Mouse (Mus musculus) CD4-positive, CD25-positive, alpha-beta regulatory T cell, adult 4 months (primary cell): ENCODE data around the gene 0610030E20Rik. TPM values are rescaled to one million over a fixed set of nuclear protein-coding genes. Genes with fewer than 3 reads are reported as not detected.

Experiments
- ATAC-seq: one replicate; pipeline ENCODE4 v1.8.0; 2017
- polyA plus RNA-seq, 2 experiments: library from polyadenylated mRNA; unstranded; fragments of 100-300 nt; shearing (Covaris generic); gene quantifications; one replicate each; pipeline ENCODE4 v1.2.1; 2017

0610030E20Rik gene
- 10 to 100 TPM; 17.7 to 18.4 TPM for polyA plus RNA-seq

DNA sequence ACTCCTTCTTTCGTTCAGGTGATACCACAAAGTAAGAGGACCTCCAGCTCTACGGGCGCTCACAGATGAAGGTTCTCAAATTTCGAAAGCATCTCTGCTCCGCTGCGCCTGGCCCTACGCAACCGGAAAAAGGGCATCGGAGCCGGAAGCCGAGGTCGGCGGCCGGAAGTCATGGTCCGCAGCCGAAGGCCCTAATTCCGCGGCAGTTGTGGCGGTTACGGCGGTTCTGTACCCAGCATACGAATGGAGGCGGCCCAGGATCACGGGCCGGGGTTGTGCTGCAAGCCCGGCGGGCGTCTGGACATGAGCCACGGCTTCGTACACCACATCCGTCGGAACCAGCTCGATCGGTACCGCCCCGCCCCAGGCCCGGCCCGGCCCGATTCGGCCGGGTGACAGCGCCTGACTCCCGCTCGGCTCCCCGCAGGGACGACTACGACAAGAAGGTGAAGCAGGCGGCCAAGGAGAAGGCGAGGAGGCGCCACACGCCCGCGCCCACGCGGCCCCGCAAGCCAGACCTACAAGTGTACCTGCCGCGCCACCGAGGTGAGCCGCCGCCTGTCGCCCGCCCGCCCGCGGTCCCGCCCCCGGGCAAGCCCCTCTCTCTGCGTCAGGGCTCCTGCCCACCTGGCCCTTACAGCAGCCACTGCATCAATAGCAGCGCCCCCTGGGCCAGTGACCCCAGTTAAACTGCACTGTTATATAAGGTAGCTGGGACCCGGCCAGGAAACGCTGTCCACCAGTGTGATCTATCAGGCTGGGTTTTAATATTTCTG, at the start of gene 0610030E20Rik:
0610030E20Rik (plus strand) TSS at position 152 of the 776 bp plus-strand sequence.
- ATAC-seq = peak; percentile 69

DNA sequence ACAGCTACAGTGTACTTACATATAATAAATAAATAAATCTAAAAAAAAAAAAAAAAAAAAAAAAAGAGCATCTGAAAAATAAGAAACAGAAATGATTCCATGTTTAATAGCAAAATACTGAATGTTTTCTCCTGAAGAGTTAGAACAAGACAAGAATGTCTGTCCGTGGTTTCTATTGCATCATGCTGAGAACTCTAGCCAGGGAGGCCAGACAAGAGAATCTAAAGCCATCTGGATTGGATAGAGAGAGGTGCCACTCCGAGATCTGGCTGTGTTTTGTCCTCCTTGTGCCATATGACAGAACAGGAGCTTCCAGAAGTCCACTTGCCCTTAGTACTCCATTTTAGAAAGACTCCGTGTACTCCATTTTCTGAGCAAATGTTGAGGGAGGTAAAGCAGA, 49.3 kb upstream of the 0610030E20Rik start:
- no peak for ATAC-seq

DNA sequence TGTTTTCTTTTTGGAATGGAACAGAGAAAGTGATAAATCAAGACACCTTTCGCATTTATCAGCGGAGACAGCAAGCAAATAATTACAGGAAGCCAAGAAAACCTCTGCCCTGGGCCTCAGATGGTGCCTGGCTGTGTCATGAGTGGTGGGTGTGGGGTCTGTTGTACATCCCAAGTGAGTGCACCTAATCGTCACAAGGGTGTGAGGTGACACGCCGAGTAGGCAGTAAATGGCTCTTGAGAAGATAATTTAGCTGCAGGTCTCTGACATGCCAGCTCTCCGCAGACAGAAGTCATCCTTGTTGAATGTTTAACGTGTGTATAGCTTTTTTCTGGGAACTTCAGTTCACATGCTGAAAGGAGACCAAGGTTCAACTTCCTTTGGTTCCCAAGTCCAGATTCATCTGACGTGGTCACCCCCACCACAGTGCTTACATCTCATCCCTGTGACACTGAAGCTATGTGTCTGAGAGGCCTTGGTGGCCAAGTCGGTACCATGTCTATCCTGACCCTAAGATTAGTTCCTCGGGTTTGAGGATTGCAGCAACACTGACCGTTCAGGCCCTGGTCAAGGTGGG, 44.7 kb upstream of the 0610030E20Rik start:
- no peak for ATAC-seq

DNA sequence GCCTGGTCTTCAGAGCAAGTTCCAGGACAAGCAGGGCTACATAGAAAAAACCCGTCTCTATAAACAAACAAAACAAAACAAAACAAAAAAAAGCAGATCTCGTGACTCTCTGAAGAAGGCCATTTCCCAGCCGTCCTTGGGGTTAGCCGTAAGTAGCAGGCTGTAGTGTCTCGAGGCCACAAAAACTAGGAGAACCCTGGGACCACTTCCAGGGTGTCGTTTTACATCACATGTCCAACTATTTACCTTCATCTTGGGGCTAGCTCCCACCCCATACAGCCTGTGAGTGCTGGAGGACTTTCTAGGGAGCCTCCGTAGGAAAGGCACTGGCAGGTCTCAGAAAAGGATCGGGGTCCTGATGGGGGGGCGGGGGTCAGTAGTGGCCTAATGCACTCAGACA, 43.6 kb upstream of the 0610030E20Rik start:
- ATAC-seq = no peak

DNA sequence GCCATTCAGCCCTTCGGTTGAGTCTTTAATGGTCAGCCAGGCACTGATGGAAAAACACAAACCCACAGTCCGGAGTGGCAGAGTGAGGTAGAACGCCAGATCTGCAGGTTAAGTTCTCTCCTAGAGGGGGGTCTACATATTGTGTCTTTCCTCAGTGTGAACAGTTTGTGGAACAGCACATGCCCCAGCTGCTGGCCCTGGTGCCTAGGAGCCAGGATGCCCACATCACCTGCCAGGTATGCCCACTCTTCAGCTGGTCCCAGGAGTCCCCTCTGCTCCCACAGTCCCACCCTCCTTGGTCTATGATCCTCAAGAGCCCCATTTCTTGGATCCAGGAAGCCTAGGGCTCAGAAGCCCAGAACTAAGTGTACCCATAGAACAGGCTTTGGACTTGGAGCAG, 34.9 kb upstream of the 0610030E20Rik start:
- ATAC-seq = no peak

DNA sequence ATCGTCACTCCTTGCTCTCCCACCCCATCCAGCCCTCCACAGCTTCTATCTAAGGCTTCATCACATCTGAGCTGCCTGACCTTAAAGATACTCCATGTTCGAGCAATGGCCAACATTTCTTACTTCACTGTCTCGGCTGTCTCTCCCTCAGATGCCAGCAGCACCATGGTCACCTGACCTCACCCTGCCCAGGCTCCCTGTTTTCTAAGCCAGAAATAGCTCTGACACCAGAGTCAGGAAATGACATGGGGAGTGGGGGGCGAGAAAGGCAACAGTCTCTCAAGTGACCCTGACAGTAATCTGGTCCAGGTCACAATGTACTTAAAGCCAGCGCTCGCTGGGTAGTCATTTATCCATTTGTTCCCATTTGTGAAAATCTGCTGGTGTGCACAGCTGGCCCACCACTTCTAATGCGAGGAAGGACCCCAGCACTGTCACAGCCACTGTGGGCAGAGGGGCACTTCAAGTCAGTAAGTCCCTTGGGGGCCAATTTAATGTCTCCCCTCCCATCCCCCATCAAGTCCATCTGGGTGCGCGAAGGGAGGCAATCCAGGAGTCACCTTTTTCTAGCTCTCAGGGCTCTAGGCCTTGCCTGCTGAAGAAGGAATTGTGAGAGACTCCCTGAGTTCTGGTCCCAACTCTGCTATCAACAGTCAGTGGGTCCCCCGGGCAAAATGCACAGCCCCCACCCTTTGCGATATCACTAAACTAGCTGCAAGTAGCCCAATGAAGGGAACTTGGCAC, 33.8 kb upstream of the 0610030E20Rik start:
- ATAC-seq = no peak

DNA sequence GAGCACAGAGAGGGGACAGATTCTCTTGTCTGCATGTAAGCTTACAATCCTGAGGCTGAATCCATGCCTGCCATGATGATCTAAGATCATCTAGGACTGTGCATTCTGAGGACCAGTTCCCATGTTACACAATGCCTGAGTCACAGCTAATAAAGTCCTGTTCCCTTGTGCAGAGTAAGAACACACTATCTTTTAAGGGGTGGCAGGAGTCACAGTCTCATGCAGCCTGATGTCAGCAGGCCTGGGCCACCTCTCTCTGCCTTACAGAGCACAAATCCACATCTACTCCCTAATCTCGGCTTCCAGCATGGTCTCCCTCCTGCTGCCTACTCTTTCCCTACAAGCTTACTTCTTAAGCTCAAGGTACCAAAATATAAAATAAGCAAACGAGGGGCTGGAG, 31.7 kb upstream of the 0610030E20Rik start:
- ATAC-seq = no peak

DNA sequence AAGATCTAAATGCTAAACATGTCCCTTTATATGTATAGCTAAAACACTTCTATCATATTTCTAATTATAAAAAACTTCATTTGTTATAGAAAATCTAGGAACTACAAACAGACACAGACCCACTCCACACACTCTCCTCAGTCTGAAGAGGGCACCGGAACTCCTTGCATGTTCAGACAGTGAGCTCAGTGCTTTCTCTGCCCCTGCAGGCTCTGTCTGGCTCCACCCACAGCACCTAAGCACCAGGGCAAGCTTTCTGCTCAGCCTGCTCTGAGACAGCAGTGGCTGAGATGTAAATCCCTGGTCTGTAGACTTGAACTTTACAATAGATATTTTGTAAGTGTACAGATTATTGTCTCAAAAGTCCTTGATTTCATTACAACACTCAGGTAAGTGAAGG, 31.1 kb upstream of the 0610030E20Rik start:
- no peak for ATAC-seq

DNA sequence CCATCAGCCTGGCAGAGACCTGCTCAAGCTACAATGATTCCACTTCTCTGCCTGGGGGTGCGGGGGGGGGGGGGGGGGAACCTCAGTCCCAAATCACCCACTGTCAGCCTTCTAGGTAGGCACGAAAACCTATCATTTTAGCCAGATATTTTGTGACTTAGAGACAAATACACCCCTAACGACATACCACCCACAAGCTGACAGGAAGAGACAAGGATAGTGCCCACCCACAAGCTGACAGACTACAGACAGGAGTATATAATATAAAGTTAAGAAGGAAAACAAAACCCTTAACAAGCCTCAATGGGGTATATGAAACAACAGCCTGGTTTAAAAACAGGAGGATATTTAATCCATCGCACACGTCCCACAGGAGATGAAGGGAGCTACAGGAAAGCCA, 28.7 kb upstream of the 0610030E20Rik start:
- no peak for ATAC-seq

DNA sequence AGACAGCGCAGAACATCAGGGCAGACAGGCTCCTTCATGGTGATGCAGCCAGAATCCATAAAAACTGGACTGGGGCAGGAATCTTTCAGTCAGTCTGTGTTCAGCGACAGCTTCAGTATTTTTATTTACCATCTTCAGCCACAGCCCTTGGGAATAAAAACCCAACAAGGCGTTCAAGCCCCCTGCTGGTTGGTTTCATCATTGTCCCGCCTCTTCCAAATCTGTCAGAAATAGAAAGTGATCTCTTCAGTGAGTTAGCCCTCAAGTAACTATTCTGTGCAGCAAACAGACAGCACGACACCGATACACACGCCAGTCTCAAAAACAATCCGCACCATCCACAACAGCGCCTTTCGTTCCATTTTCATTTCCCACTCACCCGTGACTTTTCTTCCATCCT, 28.1 kb upstream of the 0610030E20Rik start:
- no peak for ATAC-seq

DNA sequence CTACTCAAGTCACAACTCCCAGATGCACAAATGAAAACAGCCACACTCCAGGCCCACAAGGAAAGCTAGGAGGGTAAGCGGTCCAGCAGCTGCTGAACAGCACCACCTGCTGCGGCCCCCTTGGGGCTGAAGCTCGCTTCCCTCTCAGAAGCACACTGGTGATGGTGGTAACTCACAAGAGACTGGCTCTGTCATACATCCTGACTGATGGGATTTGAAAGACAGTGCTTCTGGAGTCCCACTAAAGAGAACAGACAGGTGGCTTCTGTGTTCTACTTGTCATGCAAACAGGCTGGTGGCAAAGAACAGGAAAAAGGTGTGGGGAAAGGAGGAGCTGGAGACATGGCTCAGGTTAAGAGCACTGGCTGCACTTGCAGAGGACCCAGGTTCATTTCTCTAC, 24.2 kb upstream of the 0610030E20Rik start:
- no peak for ATAC-seq

DNA sequence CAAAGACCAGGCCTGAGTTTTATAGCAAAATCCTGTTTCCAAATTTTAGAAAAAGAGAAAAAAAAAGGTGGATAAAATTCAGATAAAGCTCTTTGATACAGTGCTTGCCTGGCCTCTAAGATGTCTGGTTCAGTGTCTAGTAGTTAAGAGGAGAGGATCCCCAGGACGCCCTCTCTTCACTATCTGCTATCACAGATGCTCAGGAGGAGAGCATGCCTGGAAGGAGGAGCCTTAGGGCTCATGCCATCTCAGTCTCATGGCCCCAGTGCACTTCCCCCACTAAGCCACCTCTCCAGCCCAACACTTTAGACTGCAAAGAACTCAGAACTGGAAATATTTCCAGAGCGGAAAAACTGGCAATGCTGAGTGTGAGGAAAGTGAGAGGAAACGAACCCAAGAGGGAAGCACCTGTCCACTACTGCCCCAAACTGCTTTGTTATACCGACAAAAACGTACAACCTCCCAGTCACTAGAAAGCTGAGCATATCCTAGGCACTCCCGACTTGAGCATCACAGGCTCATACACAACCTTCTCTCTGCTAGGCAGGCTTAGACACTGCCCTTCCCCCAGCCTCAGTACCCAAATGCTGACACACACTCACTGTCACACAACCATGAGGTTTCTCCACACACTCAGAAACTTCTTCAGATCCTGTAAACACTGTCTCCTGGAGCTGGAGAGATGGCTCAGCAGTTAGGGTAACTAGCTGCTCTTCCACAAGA, 23.2 kb upstream of the 0610030E20Rik start:
- ATAC-seq = no peak

DNA sequence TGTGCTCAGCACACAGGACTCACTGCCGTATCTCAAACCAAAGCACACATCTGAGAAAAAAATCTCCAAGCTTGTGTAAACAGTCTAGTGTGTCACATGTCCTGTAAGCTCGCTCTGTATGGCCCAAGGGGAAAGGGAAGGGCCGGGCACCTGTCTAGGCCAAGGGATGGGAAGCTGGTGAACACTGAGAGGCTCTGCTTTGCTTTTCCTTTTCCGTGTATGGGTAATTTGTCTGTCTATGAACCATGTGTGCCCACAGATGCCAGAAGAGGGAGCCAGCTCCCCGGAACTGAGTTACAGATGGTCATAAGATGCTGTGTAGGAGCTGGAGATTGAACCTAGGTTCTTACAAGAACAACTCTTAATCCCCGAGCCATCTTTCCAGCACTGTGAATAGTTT, 20.8 kb upstream of the 0610030E20Rik start:
- peak; percentile 64 for ATAC-seq

DNA sequence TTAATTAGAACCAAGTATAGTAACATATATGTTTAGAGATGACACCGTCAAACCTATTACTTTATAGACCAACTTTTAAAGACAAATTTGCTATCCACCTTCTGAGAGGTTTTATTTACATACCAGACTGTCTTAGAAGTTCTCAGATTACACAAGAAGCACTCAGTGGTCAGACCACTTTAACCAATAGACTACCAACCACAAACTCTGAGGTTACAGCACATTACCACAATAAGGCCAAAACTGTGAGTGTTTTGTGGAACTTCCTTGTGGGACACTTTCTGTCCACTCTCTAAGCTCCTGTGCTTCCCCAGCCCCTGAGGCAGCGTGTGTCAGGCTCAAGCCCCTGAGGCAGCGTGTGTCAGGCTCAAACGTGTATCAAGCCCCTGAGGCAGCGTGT, 18.1 kb upstream of the 0610030E20Rik start:
- no peak for ATAC-seq

DNA sequence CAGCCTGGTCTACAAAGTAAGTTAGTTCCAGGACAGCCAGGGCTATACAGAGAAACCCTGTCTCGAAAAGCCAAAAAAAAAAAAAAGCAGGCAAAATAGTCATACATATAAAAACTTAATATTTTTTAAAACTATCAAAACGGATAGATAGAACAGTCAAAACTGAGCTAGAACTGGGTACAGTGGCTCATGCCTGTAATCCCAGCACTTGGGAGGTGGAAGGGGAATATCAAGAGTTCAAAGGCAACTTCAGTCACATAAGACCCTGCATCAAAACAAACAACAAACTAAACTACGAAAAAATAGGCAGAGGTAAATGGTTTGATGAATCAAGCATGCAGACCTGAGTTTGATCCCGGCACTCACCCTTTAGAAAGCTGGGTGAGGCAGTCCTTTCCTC, 17.0 kb upstream of the 0610030E20Rik start:
- no peak for ATAC-seq

DNA sequence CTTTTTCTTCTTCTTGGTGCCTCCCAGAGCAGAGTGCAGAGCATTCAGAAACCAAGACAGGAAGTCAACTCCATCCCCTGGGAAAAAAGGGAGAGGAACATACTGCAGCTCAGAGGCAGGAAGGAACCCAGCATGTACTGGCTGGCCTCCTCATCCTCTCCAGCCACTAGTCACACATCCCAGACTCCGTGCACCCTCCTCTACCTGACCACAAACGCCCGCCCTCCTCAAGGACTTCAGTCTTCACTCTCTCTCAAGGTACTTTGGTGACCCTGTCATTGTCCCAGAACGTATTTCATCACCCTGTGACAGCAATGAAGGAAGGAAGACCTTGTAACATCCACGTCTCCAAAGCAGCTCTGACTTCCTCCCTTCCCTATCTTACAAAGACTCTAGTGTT, 14.0 kb upstream of the 0610030E20Rik start:
- no peak for ATAC-seq

DNA sequence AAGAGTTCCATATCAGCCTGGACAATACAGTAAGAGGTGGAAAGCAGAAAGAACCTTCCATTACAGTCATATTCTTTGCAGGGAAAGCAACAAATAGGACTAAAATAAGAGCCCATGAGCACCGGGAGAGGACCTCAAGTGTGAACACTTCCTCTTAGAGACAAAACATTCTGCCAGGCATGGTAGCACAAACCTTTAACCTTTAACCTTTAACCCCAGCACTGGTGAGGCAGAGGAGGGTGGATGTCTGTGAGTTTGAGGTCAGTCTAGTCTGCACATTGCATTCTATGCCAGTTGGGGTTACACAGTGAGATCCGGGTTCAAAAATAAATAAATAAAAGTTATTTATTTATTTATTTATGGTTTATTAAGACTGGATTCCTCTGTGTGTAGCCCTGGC, 6.6 kb upstream of the 0610030E20Rik start:
- no peak for ATAC-seq

DNA sequence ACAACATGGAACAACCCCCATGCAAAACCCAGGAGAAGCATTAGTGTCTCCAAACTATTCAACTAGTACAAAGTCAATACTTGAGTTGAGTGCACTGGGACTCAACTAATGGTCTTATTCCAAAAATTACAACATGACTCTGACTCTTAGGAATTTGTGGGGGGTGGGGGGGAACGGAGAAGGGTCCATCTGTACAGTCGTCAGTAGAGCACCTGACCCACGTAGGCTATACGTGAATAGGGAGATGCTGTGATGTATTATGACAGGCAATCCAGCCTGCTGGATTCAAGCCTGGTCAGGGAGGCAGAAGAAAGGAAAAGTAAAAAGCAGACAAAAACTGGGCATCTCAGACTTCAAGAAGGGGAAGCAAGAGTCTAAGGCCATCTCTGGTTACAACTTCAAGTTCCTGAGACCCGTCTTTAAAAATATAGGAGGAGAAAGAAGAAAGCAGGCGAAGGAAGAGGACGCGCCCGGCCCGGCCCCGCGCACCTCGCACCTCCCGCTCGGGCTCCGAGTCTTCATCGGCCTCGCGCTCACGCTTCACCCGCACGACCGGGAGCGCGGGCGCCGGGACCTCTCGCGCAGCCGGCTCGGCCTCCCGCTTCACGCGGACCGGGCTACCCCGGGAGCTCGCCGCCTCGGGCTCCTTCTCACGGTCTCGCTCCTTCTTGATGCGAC, 2.6 kb upstream of the 0610030E20Rik start:
- peak; percentile 35 for ATAC-seq

DNA sequence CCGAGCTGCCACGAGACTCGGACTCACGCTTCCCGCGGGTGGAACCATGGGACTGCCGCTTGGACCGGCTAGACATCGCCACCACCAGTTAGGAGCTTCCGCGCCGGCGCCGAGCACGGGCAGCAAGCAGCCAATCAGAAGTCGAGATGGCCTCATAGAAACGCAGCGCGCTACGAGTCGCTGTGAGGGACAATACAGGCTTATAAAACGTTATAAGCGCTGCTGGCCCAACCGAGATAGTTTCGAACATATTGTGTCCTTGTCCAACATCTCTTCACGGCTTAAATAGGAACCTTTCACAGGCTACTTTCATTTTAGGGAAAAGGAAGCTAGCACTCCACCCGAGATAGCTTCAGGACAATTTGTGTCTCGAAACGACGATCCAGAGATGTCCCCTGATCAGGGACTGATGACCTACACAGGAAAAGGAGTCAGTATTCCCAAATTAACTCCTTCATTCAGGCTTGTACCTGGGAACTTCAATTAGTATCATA, 2.0 kb upstream of the 0610030E20Rik start, which contains the start of gene Usp39:
Usp39 (minus strand) TSS at position 111 of the 494 bp plus-strand sequence.
- ATAC-seq = peak; percentile 75

DNA sequence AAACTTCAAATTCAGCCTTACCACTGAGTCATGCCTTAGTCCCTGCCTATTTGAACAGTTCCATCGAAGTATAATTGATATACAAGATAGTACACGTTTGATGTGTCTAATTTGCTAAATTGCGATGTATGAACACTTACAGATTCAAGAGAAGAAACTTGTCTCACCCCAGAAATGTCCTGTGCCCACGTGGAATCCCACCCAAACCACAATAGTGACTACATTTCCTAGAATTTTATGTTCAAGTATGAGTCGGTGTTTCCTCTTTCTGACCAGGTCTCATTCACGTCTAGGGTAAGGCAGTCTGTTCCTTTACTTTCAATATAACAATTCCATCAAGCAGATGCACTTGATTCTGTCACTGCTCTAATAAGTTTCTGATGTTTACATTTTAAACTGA, 1.5 kb upstream of the 0610030E20Rik start:
- no peak for ATAC-seq

DNA sequence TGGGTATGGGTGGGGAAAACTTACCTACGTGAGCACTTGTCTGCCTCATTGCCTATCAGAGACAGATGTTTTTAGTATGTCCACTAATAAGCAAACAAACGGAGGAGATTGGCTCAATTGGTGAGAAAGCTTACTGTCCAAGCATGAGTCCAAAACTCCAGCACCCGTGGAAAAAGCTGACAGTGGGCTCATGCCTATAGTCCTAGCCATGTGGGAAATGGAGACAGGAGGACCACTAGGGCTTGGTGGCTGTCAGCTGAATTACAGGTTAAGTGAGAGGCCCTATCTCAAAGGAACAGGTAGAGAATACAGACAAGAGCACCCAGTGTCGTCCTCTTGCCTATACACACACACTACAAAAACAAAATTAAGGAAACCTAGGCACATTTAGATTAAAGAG, 856 bp upstream of the 0610030E20Rik start:
- ATAC-seq = no peak

DNA sequence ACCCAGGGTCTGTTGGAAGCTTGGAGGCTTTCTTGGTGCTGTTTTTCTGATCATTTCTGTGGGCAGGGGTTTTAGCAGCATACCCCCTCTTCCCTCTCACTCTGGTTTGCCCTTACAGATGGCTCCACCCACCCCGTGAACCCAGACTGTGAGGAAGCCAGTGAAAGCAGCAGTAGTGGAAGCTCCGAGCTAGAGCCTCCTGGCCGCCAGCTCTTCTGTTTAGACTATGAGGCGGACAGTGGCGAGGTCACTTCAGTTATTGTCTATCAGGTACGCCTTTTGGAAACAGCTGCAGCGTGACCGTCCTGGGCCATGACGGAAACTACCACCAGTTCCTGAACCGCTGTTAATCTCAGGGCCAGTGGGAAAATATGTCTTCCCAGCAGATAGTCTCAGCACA, 1.3 kb downstream of the 0610030E20Rik start:
- no peak for ATAC-seq
